Mouse (Mus musculus) hindbrain, embryonic 16.5 days (tissue): ENCODE data around the gene Vmn1r121. TPM values are rescaled to one million over a fixed set of nuclear protein-coding genes. Genes with fewer than 3 reads are reported as not detected.
"Not testable (repeated sequence)": the region's sequence is repeated elsewhere in the genome, so short reads cannot be mapped to it uniquely, and the experiment has no call there.

Experiments used
- ATAC-seq: fragments of 200-750 bp; cut with Nextera tagmentation; 2 replicates; pipeline ENCODE4 v1.8.0; 2017; ENCODE audit warnings: moderate TSS enrichment, moderate library complexity
- H3K27ac ChIP-seq: fragments of 300-500 bp; sonication (generic); 2 replicates; pipeline ENCODE4 v1.5.1; 2014; ENCODE audit warnings: low read depth, mild to moderate bottlenecking, control low read depth, low read length, moderate library complexity
- H3K27me3 ChIP-seq: fragments of 300-500 bp; sonication (generic); replicated peaks from 2 replicates; pipeline ENCODE4 v1.6.1; 2014; ENCODE audit warnings: low read length; ENCODE audit not compliant: control insufficient read depth, insufficient read depth
- H3K36me3 ChIP-seq: fragments of 300-500 bp; sonication (generic); 2 replicates; pipeline ENCODE4 v1.6.1; 2014; ENCODE audit warnings: mild to moderate bottlenecking, low read length, moderate library complexity, mixed read lengths; ENCODE audit not compliant: control insufficient read depth, insufficient read depth
- H3K4me1 ChIP-seq: fragments of 300-500 bp; sonication (generic); 2 replicates; pipeline ENCODE4 v1.6.1; 2014; ENCODE audit warnings: low read depth, low read length; ENCODE audit not compliant: control insufficient read depth, insufficient read depth
- H3K4me2 ChIP-seq: fragments of 300-500 bp; sonication (generic); 2 replicates; pipeline ENCODE4 v1.6.1; 2014; ENCODE audit warnings: mild to moderate bottlenecking, low read length, control low read depth, moderate library complexity
- H3K4me3 ChIP-seq: fragments of 300-500 bp; sonication (generic); 2 replicates; pipeline ENCODE4 v1.5.1; 2014; ENCODE audit warnings: mild to moderate bottlenecking, low read length, control low read depth, moderate library complexity
- H3K9ac ChIP-seq: fragments of 300-500 bp; sonication (generic); 2 replicates; pipeline ENCODE4 v1.6.1; 2014; ENCODE audit warnings: low read depth, mild to moderate bottlenecking, control low read depth, low read length, moderate library complexity
- H3K9me3 ChIP-seq: fragments of 300-500 bp; sonication (generic); 2 replicates; pipeline ENCODE4 v1.6.1; 2014; ENCODE audit warnings: mild to moderate bottlenecking, low read length, moderate library complexity; ENCODE audit not compliant: control insufficient read depth
- WGBS: fragments of 180-500 bp; shearing (Covaris S2); extraction: QIAGEN DNeasy Blood & Tissue Kit; methylation state at CpG from one replicate; pipeline ENCODE4 v1.1.7; 2014; 5-methylcytosine and 5-hydroxymethylcytosine counted together
- polyA plus RNA-seq: library from polyadenylated mRNA; unstranded; fragments of >200 nt; fragmentation: Nextera tagmentation; extraction: Ambion mirVana; gene quantifications from 2 replicates; pipeline ENCODE4 v1.2.1, GENCODE M21; 2015

Vmn1r121 gene
- polyA plus RNA-seq, result not detected in 2 replicates

GRCm38 (mm10) chr7:21098413-21098812, at the start of gene Vmn1r121:
Gene Vmn1r121, minus strand, starts transcription at chr7:21098513.
- not testable (repeated sequence) for ATAC-seq, H3K4me2 ChIP-seq, H3K4me3 ChIP-seq, H3K27ac ChIP-seq, H3K9ac ChIP-seq, H3K9me3 ChIP-seq, H3K27me3 ChIP-seq, H3K36me3 ChIP-seq, H3K4me1 ChIP-seq
- 77% methylated on average over 4 of the region's 5 CpGs for WGBS

GRCm38 (mm10) chr7:21134028-21134427, 35.7 kb upstream of the Vmn1r121 start, which contains the start of gene Vmn1r122:
Gene Vmn1r122, minus strand, starts transcription at chr7:21134128.
- not testable (repeated sequence) for H3K27me3 ChIP-seq, H3K4me1 ChIP-seq, H3K36me3 ChIP-seq, H3K9me3 ChIP-seq, ATAC-seq, H3K9ac ChIP-seq, H3K27ac ChIP-seq, H3K4me2 ChIP-seq, H3K4me3 ChIP-seq
- WGBS, result 70% methylated on average over 2 of the region's 3 CpGs

GRCm38 (mm10) chr7:21053684-21054083, 44.6 kb downstream of the Vmn1r121 start, which contains the start of gene Vmn1r120:
Gene Vmn1r120, minus strand, starts transcription at chr7:21053784.
- not testable (repeated sequence) for ATAC-seq, H3K9ac ChIP-seq, H3K4me1 ChIP-seq, H3K4me3 ChIP-seq, H3K36me3 ChIP-seq, H3K4me2 ChIP-seq, H3K27me3 ChIP-seq, H3K27ac ChIP-seq, H3K9me3 ChIP-seq
- WGBS, result 81% methylated on average over 1 of the region's 1 CpGs

Other genes starting within 250 kb of the Vmn1r121 start
- not detected in 2 replicates for gene Vmn1r116, start 226.3 kb downstream of the Vmn1r121 start, polyA plus RNA-seq
- not detected in 2 replicates for gene Vmn1r117, start 214.4 kb downstream of the Vmn1r121 start, polyA plus RNA-seq
- gene Vmn1r118, start 186.2 kb downstream of the Vmn1r121 start, polyA plus RNA-seq, result not detected in 2 replicates
- gene Vmn1r119, start 86.1 kb downstream of the Vmn1r121 start, polyA plus RNA-seq, result not detected in 2 replicates
- gene Vmn1r120, start 44.7 kb downstream of the Vmn1r121 start, polyA plus RNA-seq, result not detected in 2 replicates
- gene Vmn1r122, start 35.6 kb upstream of the Vmn1r121 start, polyA plus RNA-seq, result not detected in 2 replicates
- not detected in 2 replicates for gene Vmn1r123, start 63.7 kb upstream of the Vmn1r121 start, polyA plus RNA-seq
- not detected in 2 replicates for gene Gm5157, start 91.9 kb upstream of the Vmn1r121 start, polyA plus RNA-seq
- gene Vmn1r124, start 162.1 kb upstream of the Vmn1r121 start, polyA plus RNA-seq, result not detected in 2 replicates
- gene Vmn1r125, start 173.7 kb upstream of the Vmn1r121 start, polyA plus RNA-seq, result not detected in 2 replicates
- gene Vmn1r126, start 203.0 kb upstream of the Vmn1r121 start, polyA plus RNA-seq, result not detected in 2 replicates
- not detected in 2 replicates for gene Vmn1r127, start 221.3 kb upstream of the Vmn1r121 start, polyA plus RNA-seq